Mouse (Mus musculus) intestine, embryonic 14.5 days (tissue): Measurements from ENCODE around the gene Amz2. TPM values are rescaled to one million over a fixed set of nuclear protein-coding genes. Genes with fewer than 3 reads are reported as not detected.

Experiments
- ATAC-seq: fragments of 200-750 bp; cut with Nextera tagmentation; replicated peaks from 2 replicates; pipeline ENCODE4 v1.8.0; 2017; ENCODE audit warnings: low read depth, moderate number of reproducible peaks, moderate TSS enrichment, moderate library complexity; ENCODE audit not compliant: low FRiP score, low TSS enrichment
- DNase-seq: peaks from one replicate; pipeline ENCODE4 v3.0.0-alpha.2; 2018; ENCODE audit warnings: low spot score
- H3K27ac ChIP-seq: fragments of 300-500 bp; sonication (generic); 2 replicates; pipeline ENCODE4 v1.5.1; 2014; ENCODE audit warnings: low read depth, mild to moderate bottlenecking, control low read depth
- H3K27me3 ChIP-seq: fragments of 300-500 bp; sonication (generic); replicated peaks from 2 replicates; pipeline ENCODE4 v1.6.1; 2014; ENCODE audit warnings: low read length, control low read depth; ENCODE audit not compliant: control insufficient read depth, insufficient read depth
- H3K36me3 ChIP-seq: fragments of 300-500 bp; sonication (generic); 2 replicates; pipeline ENCODE4 v1.6.1; 2014; ENCODE audit warnings: low read length, control low read depth; ENCODE audit not compliant: control insufficient read depth, insufficient read depth
- H3K4me1 ChIP-seq: fragments of 300-500 bp; sonication (generic); replicated peaks from 2 replicates; pipeline ENCODE4 v1.6.1; 2014; ENCODE audit warnings: low read length, control low read depth, mixed read lengths; ENCODE audit not compliant: control insufficient read depth, insufficient read depth
- H3K4me2 ChIP-seq: fragments of 300-500 bp; sonication (generic); 2 replicates; pipeline ENCODE4 v1.6.1; 2014; ENCODE audit warnings: low read length
- H3K4me3 ChIP-seq: fragments of 300-500 bp; sonication (generic); 2 replicates; pipeline ENCODE4 v1.5.1; 2014; ENCODE audit warnings: low read depth, low read length, control low read depth, mixed read lengths
- H3K9ac ChIP-seq: fragments of 300-500 bp; sonication (generic); 2 replicates; pipeline ENCODE4 v1.6.1; 2014; ENCODE audit warnings: mild to moderate bottlenecking, low read length
- H3K9me3 ChIP-seq: fragments of 300-500 bp; sonication (generic); 2 replicates; pipeline ENCODE4 v1.6.1; 2016; ENCODE audit warnings: low read length, control low read depth; ENCODE audit not compliant: control insufficient read depth
- WGBS: fragments of 180-500 bp; shearing (Covaris S2); extraction: QIAGEN DNeasy Blood & Tissue Kit; methylation state at CpG from one replicate; pipeline ENCODE4 v1.1.7; 2014; 5-methylcytosine and 5-hydroxymethylcytosine counted together
- polyA plus RNA-seq: library from polyadenylated mRNA; unstranded; fragments of >200 nt; fragmentation: Nextera tagmentation; extraction: Ambion mirVana; gene quantifications from 2 replicates; pipeline ENCODE4 v1.2.1, GENCODE M21; 2014

Amz2 gene
- polyA plus RNA-seq, 1 experiment from 2014 or later, result 41.8 TPM

- H3K36me3 ChIP-seq, result no peaks in the 10 kb centered on the region
- no peaks in the 10 kb centered on the region for H3K27me3 ChIP-seq
- no peak overlapping the region for H3K9ac ChIP-seq
- no peak overlapping the region for H3K4me2 ChIP-seq
- ATAC-seq (no peak), DNase-seq (no peak)
- H3K9me3 ChIP-seq, result no peaks in the 10 kb centered on the region
- H3K4me1 ChIP-seq, result no peaks in the 10 kb centered on the region; the same call in 1 of the 2 replicates
- H3K4me3 ChIP-seq, result no peak overlapping the region
- 87% methylated on average over 8 of the region's 8 CpGs for WGBS
- H3K27ac ChIP-seq, result no peak overlapping the region
These were observed 17.9 kb downstream of the Amz2 start for GRCm38 (mm10) chr11:109443468-109444263.

- H3K27me3 ChIP-seq, result no peaks in the 10 kb centered on the region
- H3K27ac ChIP-seq, result no peak overlapping the region
- H3K4me3 ChIP-seq, result no peak overlapping the region
- ATAC-seq, result no peak
- H3K4me1 ChIP-seq, result no peaks in the 10 kb centered on the region; the same call in 1 of the 2 replicates
- no peak overlapping the region for H3K9ac ChIP-seq
- no peak for DNase-seq
- H3K36me3 ChIP-seq, result no peaks in the 10 kb centered on the region
- WGBS, result 65% methylated on average over 7 of the region's 7 CpGs
- no peak overlapping the region for H3K4me2 ChIP-seq
- H3K9me3 ChIP-seq, result no peaks in the 10 kb centered on the region
These were observed 18.9 kb downstream of the Amz2 start for GRCm38 (mm10) chr11:109444600-109444999.

GRCm38 (mm10) chr11:109445438-109446035 lies 19.8 kb downstream of the Amz2 start:
- no peaks in the 10 kb centered on the region for H3K36me3 ChIP-seq
- no peak overlapping the region for H3K27ac ChIP-seq
- no peak overlapping the region for H3K4me3 ChIP-seq
- no peaks in the 10 kb centered on the region for H3K9me3 ChIP-seq
- H3K4me2 ChIP-seq, result no peak overlapping the region
- DNase-seq (peak; percentile 57), ATAC-seq (0 out of 2 replicates have a peak, but pooled peaks have one; percentile 58)
- 50% methylated on average over 13 of the region's 13 CpGs for WGBS
- no peaks in the 10 kb centered on the region; the same call in 1 of the 2 replicates for H3K4me1 ChIP-seq
- no peaks in the 10 kb centered on the region for H3K27me3 ChIP-seq
- H3K9ac ChIP-seq, result no peak overlapping the region

DNA sequence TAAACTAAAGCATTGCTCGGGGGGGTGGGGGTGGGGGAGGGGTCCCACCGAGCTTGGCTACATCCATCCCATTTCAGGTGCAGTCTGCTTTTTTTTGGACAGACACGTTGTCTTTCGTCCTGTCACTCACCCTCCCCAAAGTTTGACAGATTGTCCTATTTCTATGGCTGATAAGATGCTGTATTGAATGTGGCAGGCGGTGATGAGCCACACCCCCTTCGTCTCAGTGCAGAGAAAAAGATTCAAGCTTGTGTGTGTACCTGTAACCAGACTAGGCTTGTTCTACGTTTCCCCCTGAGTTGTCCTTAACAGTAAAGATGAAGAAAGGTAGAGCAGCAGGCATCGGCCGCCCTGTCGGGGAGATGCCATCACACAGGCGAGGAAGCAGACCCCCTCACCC lies 25.4 kb downstream of the Amz2 start:
- H3K4me3 ChIP-seq, result no peak overlapping the region
- H3K4me1 ChIP-seq, result no peaks in the 10 kb centered on the region
- peaks cover 9% of the 10 kb centered on the region; the same call in 1 of the 2 replicates for H3K36me3 ChIP-seq
- no peaks in the 10 kb centered on the region for H3K9me3 ChIP-seq
- no peak overlapping the region for H3K4me2 ChIP-seq
- H3K27ac ChIP-seq, result no peak overlapping the region
- ATAC-seq (no peak), DNase-seq (no peak)
- no peaks in the 10 kb centered on the region for H3K27me3 ChIP-seq
- 83% methylated on average over 11 of the region's 11 CpGs for WGBS
- no peak overlapping the region for H3K9ac ChIP-seq

- H3K4me2 ChIP-seq, result no peak overlapping the region
- H3K27me3 ChIP-seq, result no peaks in the 10 kb centered on the region
- H3K9ac ChIP-seq, result no peak overlapping the region
- H3K9me3 ChIP-seq, result no peaks in the 10 kb centered on the region
- H3K4me3 ChIP-seq, result no peak overlapping the region
- no peak overlapping the region for H3K27ac ChIP-seq
- no peak for ATAC-seq
- H3K36me3 ChIP-seq, result peaks cover 9% of the 10 kb centered on the region; the same call in 1 of the 2 replicates
- no peaks in the 10 kb centered on the region for H3K4me1 ChIP-seq
- WGBS, result 89% methylated on average over 5 of the region's 5 CpGs
- DNase-seq, result no peak
These were observed 30.5 kb downstream of the Amz2 start for GRCm38 (mm10) chr11:109456261-109456660.

DNA sequence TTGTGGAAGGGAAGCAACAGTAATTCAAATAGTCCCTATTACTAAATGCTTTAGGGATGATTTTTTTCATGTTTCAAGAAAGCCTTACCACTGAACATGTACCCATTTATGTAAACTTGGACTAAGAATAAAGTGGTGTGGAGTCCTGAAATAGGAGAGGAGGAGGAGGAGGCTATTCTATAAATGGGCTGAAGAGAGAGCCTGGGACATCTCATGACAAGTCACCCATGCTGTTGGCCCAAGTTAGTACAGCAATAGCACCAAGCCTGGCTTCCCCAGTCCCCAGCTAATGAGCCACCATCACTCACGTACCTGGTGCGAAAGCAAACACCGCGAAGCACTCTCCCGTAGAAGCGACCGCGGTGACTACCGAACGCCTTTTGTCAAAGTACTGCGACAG lies 32.4 kb downstream of the Amz2 start:
- WGBS, result 92% methylated on average over 11 of the region's 11 CpGs
- no peak overlapping the region for H3K9ac ChIP-seq
- H3K4me2 ChIP-seq, result no peak overlapping the region
- ATAC-seq, result no peak
- H3K9me3 ChIP-seq, result no peaks in the 10 kb centered on the region
- no peaks in the 10 kb centered on the region for H3K4me1 ChIP-seq
- peaks cover under 1% of the 10 kb centered on the region; the same call in 1 of the 2 replicates for H3K36me3 ChIP-seq
- no peaks in the 10 kb centered on the region for H3K27me3 ChIP-seq
- no peak overlapping the region for H3K27ac ChIP-seq
- no peak overlapping the region for H3K4me3 ChIP-seq
- no peak for DNase-seq

DNA sequence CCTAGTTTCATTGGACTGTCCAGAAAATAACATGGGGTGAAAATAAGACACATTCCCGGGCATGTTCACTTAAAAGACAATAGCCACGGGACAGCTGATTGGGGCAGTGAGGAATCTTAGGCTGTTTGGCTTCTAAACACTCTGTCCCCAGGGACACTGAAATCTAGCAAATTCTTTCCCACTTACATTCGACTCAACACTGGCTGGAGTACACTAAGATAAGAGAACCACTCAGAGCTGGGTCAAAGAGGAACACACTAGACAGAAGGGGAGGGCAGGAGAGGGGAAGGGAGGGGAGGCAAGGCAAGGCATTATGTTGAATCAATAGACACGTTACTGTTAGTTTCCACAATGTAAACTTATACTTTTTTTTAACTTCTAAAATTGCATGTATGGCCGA lies 34.8 kb downstream of the Amz2 start:
- 68% methylated on average over 5 of the region's 5 CpGs for WGBS
- Histone ChIP-seq H3K9me3 (no peaks in the 10 kb centered on the region), H3K27me3 (no peaks in the 10 kb centered on the region), H3K36me3 (no peaks in the 10 kb centered on the region), H3K4me2 (no peak overlapping the region), H3K4me1 (no peaks in the 10 kb centered on the region), H3K4me3 (no peak overlapping the region), H3K27ac (no peak overlapping the region), H3K9ac (no peak overlapping the region)
- ATAC-seq, result no peak
- DNase-seq, result no peak

- H3K4me1 ChIP-seq, result no peaks in the 10 kb centered on the region
- H3K9me3 ChIP-seq, result no peaks in the 10 kb centered on the region
- H3K9ac ChIP-seq, result no peak overlapping the region
- no peak overlapping the region for H3K4me2 ChIP-seq
- no peak for DNase-seq
- H3K4me3 ChIP-seq, result no peak overlapping the region
- no peaks in the 10 kb centered on the region for H3K36me3 ChIP-seq
- 90% methylated on average over 4 of the region's 4 CpGs for WGBS
- H3K27ac ChIP-seq, result no peak overlapping the region
- no peak for ATAC-seq
- H3K27me3 ChIP-seq, result no peaks in the 10 kb centered on the region
These were observed 39.3 kb downstream of the Amz2 start for GRCm38 (mm10) chr11:109465068-109465467.
